13 mouse cellular contexts compared by ENCODE assay signal in genomic region chr12:52726434-52727231, GRCm38 (mm10). TPM values are rescaled to one million over a fixed set of nuclear protein-coding genes. Genes with fewer than 3 reads are reported as not detected.
DNase-seq lines count a peak whose midpoint lies in the region; ATAC-seq lines count a peak whose summit lies in the region.
"Had no signal": no experiment of that assay in that cellular context is flagged by ENCODE, and none has a peak within 500 bp of the region (broad histone marks: within the 10 kb centered on the region; RNA-seq: fewer than 3 reads in every experiment).

No protein-coding gene starts in this region.

- no peak overlapping the region for H3K4me3 ChIP-seq in hindbrain, embryonic 15.5 days
- H3K4me3 ChIP-seq in hindbrain, embryonic 11.5 days (ENCODE audit: low read depth, low read length), result no peak overlapping the region
- H3K4me3 ChIP-seq in midbrain, embryonic 15.5 days, result no peak overlapping the region
- H3K4me3 ChIP-seq in midbrain, embryonic 13.5 days (replicated peaks), result no peak overlapping the region
- H3K4me3 ChIP-seq: forebrain, embryonic 15.5 days had no signal

- whole genome bisulfite sequencing in hindbrain, embryonic 15.5 days, result 45% methylated on average over 10 of the region's 10 CpGs
- WGBS in hindbrain, embryonic 11.5 days, result 66% methylated on average over 10 of the region's 10 CpGs
- WGBS in midbrain, embryonic 15.5 days, result 31% methylated on average over 10 of the region's 10 CpGs
- WGBS in midbrain, embryonic 13.5 days, result 42% methylated on average over 10 of the region's 10 CpGs

- ATAC-seq in cerebellum, adult (ENCODE audit: insufficient number of reproducible peaks, low FRiP score, low TSS enrichment), result peak; percentile 42; the same call in 1 of the 2 replicates
- no peak for ATAC-seq in hindbrain, embryonic 15.5 days (ENCODE audit: low FRiP score, low read depth)
- ATAC-seq in hindbrain, embryonic 11.5 days (ENCODE audit: low FRiP score), result no peak
- 0 out of 2 replicates have a peak, but pooled peaks have one; percentile 45 for ATAC-seq in midbrain, embryonic 15.5 days (replicated peaks)
- no peak for ATAC-seq in midbrain, embryonic 13.5 days
- ATAC-seq: forebrain, embryonic 15.5 days; inflammation-experienced regulatory T-cells, adult 6 months had no signal

- H3K4me1 ChIP-seq in hindbrain, embryonic 15.5 days (replicated peaks), result peaks cover 18% of the 10 kb centered on the region
- no peaks in the 10 kb centered on the region for H3K4me1 ChIP-seq in hindbrain, embryonic 11.5 days (replicated peaks; ENCODE audit: control insufficient read depth, insufficient read depth, low read length)
- H3K4me1 ChIP-seq in midbrain, embryonic 15.5 days, result peaks cover 8% of the 10 kb centered on the region
- H3K4me1 ChIP-seq in midbrain, embryonic 13.5 days (replicated peaks), result peaks cover 14% of the 10 kb centered on the region

- H3K4me2 ChIP-seq in hindbrain, embryonic 15.5 days, result no peak overlapping the region
- no peak overlapping the region for H3K4me2 ChIP-seq in hindbrain, embryonic 11.5 days (replicated peaks; ENCODE audit: low read depth, low read length)
- no peak overlapping the region for H3K4me2 ChIP-seq in midbrain, embryonic 15.5 days
- H3K4me2 ChIP-seq in midbrain, embryonic 13.5 days (replicated peaks), result no peak overlapping the region
- H3K4me2 ChIP-seq: forebrain, embryonic 15.5 days had no signal

- DNase-seq in cerebellum, adult 18-20 months, result no peak
- DNase-seq in hindbrain, embryonic 11.5 days (ENCODE audit: low spot score), result no peak
- DNase-seq in retina, postnatal 1 day, result peak; percentile 61
- DNase-seq in layer of hippocampus, adult 9-11 months, result no peak
- DNase-seq: adrenal gland, postnatal 25 days; cerebellum, postnatal 25 days; lung, postnatal 14 days had no signal

- no peaks in the 10 kb centered on the region for H3K9me3 ChIP-seq in hindbrain, embryonic 15.5 days
- H3K9me3 ChIP-seq in hindbrain, embryonic 11.5 days (ENCODE audit: control insufficient read depth, low read length), result no peaks in the 10 kb centered on the region; the same call in 1 of the 2 replicates
- H3K9me3 ChIP-seq in midbrain, embryonic 15.5 days, result no peaks in the 10 kb centered on the region
- H3K9me3 ChIP-seq in midbrain, embryonic 13.5 days, result 0 out of 2 replicates have a peak, but pooled peaks cover 4% of the 10 kb centered on the region
- H3K9me3 ChIP-seq: forebrain, embryonic 15.5 days had no signal

- H3K9ac ChIP-seq in hindbrain, embryonic 15.5 days, result no peak overlapping the region
- no peak overlapping the region for H3K9ac ChIP-seq in hindbrain, embryonic 11.5 days (ENCODE audit: low read depth, low read length)
- H3K9ac ChIP-seq in midbrain, embryonic 15.5 days, result no peak overlapping the region
- H3K9ac ChIP-seq in midbrain, embryonic 13.5 days (replicated peaks), result no peak overlapping the region
- H3K9ac ChIP-seq: forebrain, embryonic 15.5 days had no signal

- no peaks in the 10 kb centered on the region for H3K27me3 ChIP-seq in hindbrain, embryonic 15.5 days
- H3K27me3 ChIP-seq in hindbrain, embryonic 11.5 days (ENCODE audit: control insufficient read depth, insufficient read depth, low read length), result no peaks in the 10 kb centered on the region
- no peaks in the 10 kb centered on the region for H3K27me3 ChIP-seq in midbrain, embryonic 15.5 days (replicated peaks)
- H3K27me3 ChIP-seq in midbrain, embryonic 13.5 days, result no peaks in the 10 kb centered on the region
- H3K27me3 ChIP-seq: forebrain, embryonic 15.5 days had no signal

- peak overlapping the region; percentile 16; the same call in 1 of the 2 replicates for H3K27ac ChIP-seq in hindbrain, embryonic 15.5 days (replicated peaks)
- H3K27ac ChIP-seq in hindbrain, embryonic 11.5 days (ENCODE audit: low read depth, low read length), result no peak overlapping the region
- no peak overlapping the region for H3K27ac ChIP-seq in midbrain, embryonic 15.5 days
- H3K27ac ChIP-seq in midbrain, embryonic 13.5 days, result no peak overlapping the region
- H3K27ac ChIP-seq: forebrain, embryonic 15.5 days had no signal

- H3K36me3 ChIP-seq in hindbrain, embryonic 15.5 days, result no peaks in the 10 kb centered on the region
- no peaks in the 10 kb centered on the region for H3K36me3 ChIP-seq in hindbrain, embryonic 11.5 days (ENCODE audit: control insufficient read depth, insufficient read depth, low read length)
- H3K36me3 ChIP-seq in midbrain, embryonic 15.5 days (replicated peaks), result no peaks in the 10 kb centered on the region
- H3K36me3 ChIP-seq in midbrain, embryonic 13.5 days, result no peaks in the 10 kb centered on the region; the same call in 1 of the 2 replicates
- H3K36me3 ChIP-seq: forebrain, embryonic 15.5 days had no signal

RNA-seq across cellular contexts. Expression of gene Akap6, which starts 27.4 kb away (rescaled TPM):
- polyA plus RNA-seq in hindbrain, embryonic 15.5 days (2015; fragmentation: Nextera tagmentation; extraction: Ambion mirVana), result 24.3 and 28.5 TPM in 2 replicates
- polyA plus RNA-seq in hindbrain, embryonic 11.5 days (2014; fragmentation: Nextera tagmentation; extraction: Ambion mirVana), result 25.5 and 35.7 TPM in 2 replicates
- 25.8 and 29.1 TPM in 2 replicates for polyA plus RNA-seq in midbrain, embryonic 15.5 days (2015; fragmentation: Nextera tagmentation; extraction: Ambion mirVana)
- 25.2 and 28.7 TPM in 2 replicates for polyA plus RNA-seq in midbrain, embryonic 13.5 days (2015; fragmentation: Nextera tagmentation; extraction: Ambion mirVana)

Comparison
In these comparisons a context has a peak if more than half of its experiments do, and no peak if none do; other contexts are left out.
1. ATAC-seq: peak in cerebellum, adult (single experiment) and midbrain, embryonic 15.5 days (single experiment); none in hindbrain, embryonic 15.5 days (single experiment), hindbrain, embryonic 11.5 days (single experiment) and midbrain, embryonic 13.5 days (single experiment).